Mouse (Mus musculus): ENCODE measurements around the gene Cabp4.

DNA sequence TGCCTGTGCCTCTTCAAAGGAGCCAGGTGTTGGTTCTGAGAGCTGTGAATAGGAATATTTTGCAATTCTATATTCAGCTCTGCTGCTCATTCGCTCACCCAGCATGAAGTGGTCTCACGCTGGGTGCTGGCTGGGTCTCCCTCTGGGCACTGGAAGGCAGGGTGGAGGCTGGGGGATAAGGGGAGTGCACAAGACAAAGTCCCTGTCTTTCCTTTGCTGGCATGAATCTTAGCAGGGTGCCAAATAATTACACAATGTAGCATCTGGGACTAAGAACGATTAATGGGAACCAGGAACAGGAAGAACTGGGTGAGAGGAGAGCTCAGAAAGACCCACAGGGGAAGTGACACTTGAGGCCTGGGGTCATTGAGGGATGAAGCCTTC is 3.2 kb upstream of the Cabp4 start:
- no peak for TF ChIP-seq USF1 (IDR thresholded peaks at IDR 0.05; ENCODE audit: low read depth, low read length)
- TF ChIP-seq SIN3A (IDR thresholded peaks at IDR 0.05; ENCODE audit: low read length) = no peak
- no peak for TF ChIP-seq EP300 (IDR thresholded peaks at IDR 0.05; ENCODE audit: low read length)
- TF ChIP-seq POLR2A (IDR thresholded peaks at IDR 0.05; ENCODE audit: low read depth, low read length) = no peak
- TF ChIP-seq ZMIZ1 (IDR thresholded peaks at IDR 0.05; ENCODE audit: low read depth, low read length) = no peak
- TF ChIP-seq CHD2 (IDR thresholded peaks at IDR 0.05; ENCODE audit: low read length) = no peak
- TF ChIP-seq CTCF (conservative IDR thresholded peaks at IDR 0.05 in 1 of 2, IDR thresholded peaks at IDR 0.05 in 1 of 2; ENCODE audit: low read depth in 2 of 2, low read length in 2 of 2) = no peak
- no peak for TF ChIP-seq MAX (IDR thresholded peaks at IDR 0.05; ENCODE audit: low read length)
- no peak for TF ChIP-seq TCF12 (IDR thresholded peaks at IDR 0.05; ENCODE audit: low read depth, low read length)
- TF ChIP-seq UBTF (IDR thresholded peaks at IDR 0.05; ENCODE audit: low read depth, low read length) = no peak
- TF ChIP-seq USF2 (conservative IDR thresholded peaks at IDR 0.05; ENCODE audit: low read depth, low read length) = no peak

All from CH12.LX (cell line).